Comparison of ENCODE assay signal across 17 mouse cellular contexts in the genomic region with DNA sequence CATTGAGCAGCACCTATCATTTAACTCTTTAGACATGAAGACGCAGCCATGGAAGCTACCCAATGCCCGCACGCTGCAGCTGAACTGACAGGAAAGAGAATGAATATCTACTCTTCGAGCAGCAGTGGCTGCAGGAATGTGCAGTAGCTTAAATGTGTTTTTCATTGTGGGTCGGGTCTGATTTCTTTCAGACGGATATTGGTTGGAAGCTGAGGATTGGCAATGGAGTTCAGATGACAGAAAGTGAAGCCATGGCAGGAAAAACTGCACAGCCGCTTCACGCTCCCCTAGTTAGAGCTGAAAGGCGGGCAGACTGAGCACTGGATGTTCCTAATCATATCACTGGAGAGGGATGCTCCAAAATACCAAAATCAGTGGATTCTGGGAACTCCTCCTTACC.
"Had no signal": no experiment of that assay in that cellular context is flagged by ENCODE, and none has a peak within 500 bp of the region (broad histone marks: within the 10 kb centered on the region; RNA-seq: fewer than 3 reads in every experiment).

No protein-coding gene starts in this region.

- H3K36me3 ChIP-seq: kidney, embryonic 15.5 days; limb, embryonic 13.5 days; liver, embryonic 12.5 days; midbrain, embryonic 15.5 days; neural tube, embryonic 12.5 days; stomach, embryonic 15.5 days had no signal

- ATAC-seq: liver, embryonic 12.5 days; midbrain, embryonic 15.5 days had no signal

- H3K4me1 ChIP-seq: liver, embryonic 12.5 days; stomach, embryonic 15.5 days had no signal

- DNase-seq: kidney, adult 18-20 months; kidney, postnatal 14 days; lung, embryonic 14.5 days; lung, postnatal 10 days; lung, postnatal 4 days; retina, postnatal 1 day; right cerebral cortex, postnatal 14 days; thymus, adult 2 months; thymus, postnatal 25 days had no signal

- H3K9me3 ChIP-seq: midbrain, embryonic 15.5 days; stomach, embryonic 15.5 days had no signal

- H3K27me3 ChIP-seq: liver, embryonic 12.5 days; megakaryocyte, embryonic 14.5 days; midbrain, embryonic 15.5 days; neural tube, embryonic 12.5 days; stomach, embryonic 15.5 days had no signal

- H3K9ac ChIP-seq: kidney, embryonic 15.5 days; limb, embryonic 13.5 days; liver, embryonic 12.5 days; lung, embryonic 14.5 days; midbrain, embryonic 15.5 days; neural tube, embryonic 12.5 days; stomach, embryonic 15.5 days had no signal

- H3K4me2 ChIP-seq: kidney, embryonic 15.5 days; limb, embryonic 13.5 days; liver, embryonic 12.5 days; lung, embryonic 14.5 days; midbrain, embryonic 11.5 days; midbrain, embryonic 15.5 days; neural tube, embryonic 12.5 days; stomach, embryonic 15.5 days had no signal

- H3K4me3 ChIP-seq: kidney, embryonic 15.5 days; limb, embryonic 13.5 days; liver, embryonic 12.5 days; megakaryocyte, embryonic 14.5 days; midbrain, embryonic 15.5 days; neural tube, embryonic 12.5 days; stomach, embryonic 15.5 days had no signal

- H3K27ac ChIP-seq: kidney, embryonic 15.5 days; limb, embryonic 13.5 days; liver, embryonic 12.5 days; midbrain, embryonic 15.5 days; neural tube, embryonic 12.5 days; stomach, embryonic 15.5 days had no signal
